Mouse (Mus musculus): ENCODE results near the gene Olfr368. TPM values are rescaled to one million over a fixed set of nuclear protein-coding genes. Genes with fewer than 3 reads are reported as not detected.

The Olfr368 gene
- not detected for polyA plus RNA-seq (2015; fragmentation: Illumina TruSeq; extraction: RNeasy Lipid Tissue Mini Kit (QIAGEN cat#74804); ENCODE audit: insufficient read depth, low replicate concordance)

GRCm38 (mm10) chr2:37326215-37326614, at the start of gene Olfr368:
Olfr368 (plus strand) TSS chr2:37326515.

GRCm38 (mm10) chr2:37358633-37359540, 32.6 kb downstream of the Olfr368 start, which contains the start of gene Pdcl:
Pdcl (minus strand) TSS chr2:37359332.

Other genes starting within 250 kb of the Olfr368 start
- gene Olfr361, start 237.2 kb upstream of the Olfr368 start, polyA plus RNA-seq (2015; fragmentation: Illumina TruSeq; extraction: RNeasy Lipid Tissue Mini Kit (QIAGEN cat#74804); ENCODE audit: insufficient read depth, low replicate concordance): not detected
- gene Olfr362, start 208.6 kb upstream of the Olfr368 start, polyA plus RNA-seq (2015; fragmentation: Illumina TruSeq; extraction: RNeasy Lipid Tissue Mini Kit (QIAGEN cat#74804); ENCODE audit: insufficient read depth, low replicate concordance): not detected
- gene Olfr364-ps1, start 187.2 kb upstream of the Olfr368 start, polyA plus RNA-seq (2015; fragmentation: Illumina TruSeq; extraction: RNeasy Lipid Tissue Mini Kit (QIAGEN cat#74804); ENCODE audit: insufficient read depth, low replicate concordance): not detected
- gene Olfr365, start 138.3 kb upstream of the Olfr368 start, polyA plus RNA-seq (2015; fragmentation: Illumina TruSeq; extraction: RNeasy Lipid Tissue Mini Kit (QIAGEN cat#74804); ENCODE audit: insufficient read depth, low replicate concordance): not detected
- not detected for gene Olfr366, start 114.9 kb upstream of the Olfr368 start, polyA plus RNA-seq (2015; fragmentation: Illumina TruSeq; extraction: RNeasy Lipid Tissue Mini Kit (QIAGEN cat#74804); ENCODE audit: insufficient read depth, low replicate concordance)
- 42.2 TPM for gene Pdcl, start 32.8 kb downstream of the Olfr368 start, polyA plus RNA-seq (2015; fragmentation: Illumina TruSeq; extraction: RNeasy Lipid Tissue Mini Kit (QIAGEN cat#74804); ENCODE audit: insufficient read depth, low replicate concordance)
- gene Rc3h2, start 96.4 kb downstream of the Olfr368 start, polyA plus RNA-seq (2015; fragmentation: Illumina TruSeq; extraction: RNeasy Lipid Tissue Mini Kit (QIAGEN cat#74804); ENCODE audit: insufficient read depth, low replicate concordance): 39.2 TPM
- gene Zbtb26, start 116.6 kb downstream of the Olfr368 start, polyA plus RNA-seq (2015; fragmentation: Illumina TruSeq; extraction: RNeasy Lipid Tissue Mini Kit (QIAGEN cat#74804); ENCODE audit: insufficient read depth, low replicate concordance): 16.5 TPM
- 26.8 TPM for gene Zbtb6, start 116.7 kb downstream of the Olfr368 start, polyA plus RNA-seq (2015; fragmentation: Illumina TruSeq; extraction: RNeasy Lipid Tissue Mini Kit (QIAGEN cat#74804); ENCODE audit: insufficient read depth, low replicate concordance)
- 37.7 TPM for gene Rabgap1, start 116.8 kb downstream of the Olfr368 start, polyA plus RNA-seq (2015; fragmentation: Illumina TruSeq; extraction: RNeasy Lipid Tissue Mini Kit (QIAGEN cat#74804); ENCODE audit: insufficient read depth, low replicate concordance)
- gene Gpr21, start 189.8 kb downstream of the Olfr368 start, polyA plus RNA-seq (2015; fragmentation: Illumina TruSeq; extraction: RNeasy Lipid Tissue Mini Kit (QIAGEN cat#74804); ENCODE audit: insufficient read depth, low replicate concordance): 0.26 TPM

All from spleen, adult 10 weeks (tissue).